Mouse (Mus musculus): ENCODE data around the gene Cnga4. TPM values are rescaled to one million over a fixed set of nuclear protein-coding genes. Genes with fewer than 3 reads are reported as not detected.
A peak's percentile ranks its signal among the peaks of the same experiment; 100 is the strongest.
"Not testable (repeated sequence)": the region's sequence is repeated elsewhere in the genome, so short reads cannot be mapped to it uniquely, and the experiment has no call there.

Cnga4 gene
- total RNA-seq, 2 experiments from 2014 or later: not detected

DNA sequence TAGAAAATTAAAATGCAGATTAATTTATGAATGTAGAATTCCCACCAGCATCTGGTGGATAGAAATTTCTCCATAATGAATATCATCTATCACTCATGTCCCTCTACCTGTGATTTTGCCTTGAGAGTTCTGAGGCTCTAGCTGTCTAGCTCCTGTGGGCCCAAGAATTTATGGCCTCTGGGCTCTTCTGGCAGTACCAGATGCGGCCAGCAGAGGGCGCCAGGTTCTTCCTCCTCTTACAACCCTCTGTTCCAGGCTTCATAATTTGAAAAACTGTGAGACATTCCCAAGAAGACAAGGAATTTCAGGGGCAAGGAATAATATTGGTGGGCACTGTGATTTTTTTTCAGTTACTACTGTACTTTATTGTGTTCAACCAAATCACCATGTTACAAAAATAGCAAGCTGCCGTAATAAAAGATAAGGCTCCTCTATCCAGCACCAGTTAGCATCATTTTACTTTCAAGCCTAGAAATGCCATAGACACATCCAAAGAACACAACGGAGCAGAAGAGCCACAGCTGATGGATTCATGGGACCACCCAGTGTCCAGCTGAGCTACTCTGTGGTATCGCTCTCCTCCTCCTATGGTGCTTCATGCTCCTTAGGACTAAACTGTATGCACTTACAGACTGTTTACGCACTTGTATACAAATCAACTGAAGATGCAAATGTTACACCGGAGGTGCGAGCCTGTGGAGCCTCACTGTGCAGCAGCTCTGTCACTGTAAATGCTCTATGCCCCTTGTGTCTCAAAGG, 7.7 kb downstream of the Cnga4 start:
- intact Hi-C loops (cut with DNase I; ENCODE audit: low total_unique reads): loop anchor here (5.0 kb wide), 1 partner anchor 60 kb away; no protein-coding TSS in a partner anchor
- peak; percentile 70 for DNase-seq

DNA sequence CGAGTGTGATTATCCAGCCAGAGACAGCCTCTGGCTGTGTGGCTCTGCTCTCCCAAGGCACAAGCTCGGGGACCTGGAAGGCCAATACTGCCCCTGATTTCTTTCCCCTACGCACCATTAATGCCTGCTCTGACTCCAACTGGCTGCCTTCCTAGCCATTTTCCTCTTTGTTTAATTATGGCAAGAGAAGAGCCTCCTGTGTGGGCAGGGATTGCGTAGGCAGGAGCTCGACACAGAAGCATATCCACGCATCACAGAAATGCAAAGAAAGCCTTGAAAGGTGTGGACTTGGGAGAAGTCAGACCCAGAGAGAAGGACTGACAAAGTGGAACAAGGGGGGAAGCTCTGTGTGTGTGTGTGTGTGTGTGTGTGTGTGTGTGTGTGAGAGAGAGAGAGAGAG, 10.0 kb downstream of the Cnga4 start:
- DNase-seq: no peak
- intact Hi-C loops (cut with DNase I; ENCODE audit: low total_unique reads): loop anchor here (5.0 kb wide), 1 partner anchor 58 kb away; no protein-coding TSS in a partner anchor

DNA sequence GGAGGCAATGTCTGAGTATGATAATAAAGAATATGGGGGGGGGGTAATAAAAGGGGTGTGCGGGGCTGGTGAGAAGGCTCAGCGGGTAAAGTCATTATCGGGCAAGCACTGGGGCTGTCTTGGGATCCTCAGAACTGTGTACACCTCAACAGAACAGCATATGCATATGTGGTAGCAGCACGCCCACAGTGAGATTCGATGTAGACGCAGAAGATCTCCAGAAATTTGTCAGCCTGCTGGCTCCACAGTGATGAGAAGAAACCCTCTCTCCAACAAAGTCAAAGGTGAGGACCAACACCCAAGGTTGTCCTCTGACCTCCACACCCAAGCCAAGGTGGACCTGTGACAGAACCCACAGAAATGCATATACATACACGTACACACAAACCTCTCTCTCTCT, 12.2 kb downstream of the Cnga4 start:
- intact Hi-C loops (cut with DNase I; ENCODE audit: low total_unique reads): no loop called here
- no peak for DNase-seq

DNA sequence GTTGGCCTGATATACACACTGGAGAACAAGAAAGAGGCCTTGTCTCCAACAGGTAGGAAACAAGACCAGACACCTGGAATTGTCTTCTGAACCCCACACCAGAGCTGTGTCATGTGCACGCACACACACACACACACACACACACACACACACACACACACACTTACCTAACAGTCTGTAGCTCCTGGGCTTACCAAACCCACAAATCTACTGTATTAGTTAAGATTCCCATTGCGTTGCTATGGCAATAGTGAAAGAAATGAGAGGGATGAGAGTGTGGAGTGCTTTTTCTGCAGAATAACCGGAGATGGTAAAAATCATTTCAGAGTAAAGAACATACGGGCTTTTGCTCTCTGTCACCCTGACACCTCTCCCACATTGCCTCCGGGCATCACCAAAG, 13.7 kb downstream of the Cnga4 start:
- DNase-seq: no peak
- intact Hi-C loops (cut with DNase I; ENCODE audit: low total_unique reads): no loop called here

DNA sequence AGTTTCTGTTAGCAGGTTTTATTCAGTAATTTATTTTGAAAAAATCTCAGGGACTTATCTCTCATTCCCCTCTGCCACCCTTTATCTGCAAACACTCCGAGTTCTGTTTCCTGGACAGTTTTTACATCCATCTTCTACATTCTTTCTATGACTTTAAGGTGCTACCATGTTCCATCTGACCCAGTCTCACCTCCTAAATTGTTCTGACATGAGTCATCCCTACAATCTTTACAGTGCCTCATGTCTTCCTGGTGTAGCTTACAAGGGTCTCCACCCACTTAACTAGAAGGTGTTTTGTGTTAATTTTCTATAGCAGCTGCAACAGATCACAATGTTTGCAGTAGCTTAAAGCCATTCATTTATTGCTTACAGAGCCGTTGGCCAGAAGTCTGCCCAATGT, 16.5 kb downstream of the Cnga4 start:
- intact Hi-C loops (cut with DNase I; ENCODE audit: low total_unique reads): no loop called here
- no peak for DNase-seq

GRCm38 (mm10) chr7:105424368-105424767, 20.0 kb downstream of the Cnga4 start:
- DNase-seq: no peak
- intact Hi-C loops (cut with DNase I; ENCODE audit: low total_unique reads): no loop called here

DNA sequence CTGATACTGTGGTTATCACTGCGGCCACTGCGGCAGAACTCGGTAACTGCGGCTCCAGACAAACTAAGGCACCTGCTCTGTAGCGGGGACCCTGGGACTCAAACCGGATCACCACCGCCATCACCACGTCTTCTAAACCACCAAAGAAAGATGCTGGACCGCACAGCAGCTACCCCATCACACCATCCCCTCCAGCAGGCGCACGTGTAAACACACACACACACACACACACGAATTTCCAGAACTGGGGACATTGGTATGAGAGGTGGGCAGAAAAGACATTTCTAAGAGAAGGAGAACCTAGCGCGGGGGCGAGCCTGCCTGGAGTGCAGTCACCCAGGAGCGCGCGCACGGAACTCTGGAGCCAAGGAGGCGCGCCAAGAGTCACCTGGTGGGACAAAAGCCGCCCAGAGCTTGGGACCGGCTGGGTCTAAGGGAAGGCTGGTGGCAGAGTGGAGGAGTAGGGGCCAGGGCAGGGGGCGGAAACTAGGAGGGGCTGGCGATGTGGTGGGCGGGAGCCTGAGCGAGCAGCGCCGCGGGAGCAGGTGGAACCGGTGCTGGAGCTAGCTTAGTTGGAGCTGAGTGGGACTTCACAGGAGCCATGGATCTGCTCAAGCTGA, 21.2 kb downstream of the Cnga4 start, which contains the start of gene Cckbr:
TSS of gene Cckbr (plus strand) at position 308 of the 620 bp plus-strand sequence.
- DNase-seq: no peak
- intact Hi-C loops (cut with DNase I; ENCODE audit: low total_unique reads): no loop called here

DNA sequence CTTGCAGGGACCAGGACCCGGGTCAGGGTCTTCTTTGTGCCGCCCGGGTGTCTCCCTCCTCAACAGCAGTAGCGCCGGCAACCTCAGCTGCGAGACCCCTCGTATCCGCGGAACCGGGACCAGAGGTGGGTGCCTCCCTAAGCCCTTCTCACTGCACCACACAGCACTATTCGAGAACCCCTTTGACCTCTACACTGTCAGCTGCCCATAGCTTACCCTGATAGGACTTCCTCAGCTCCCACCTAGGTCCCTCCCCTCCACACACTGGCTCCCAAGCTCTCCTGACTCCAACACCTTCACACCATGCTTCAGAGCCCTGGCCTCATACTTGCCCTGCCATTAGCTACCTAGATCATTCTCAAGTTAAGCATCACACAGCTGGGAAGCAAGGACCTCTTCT, 21.7 kb downstream of the Cnga4 start:
- intact Hi-C loops (cut with DNase I; ENCODE audit: low total_unique reads): no loop called here
- DNase-seq: no peak

GRCm38 (mm10) chr7:105432058-105432457, 27.7 kb downstream of the Cnga4 start:
- intact Hi-C loops (cut with DNase I; ENCODE audit: low total_unique reads): no loop called here
- no peak for DNase-seq

DNA sequence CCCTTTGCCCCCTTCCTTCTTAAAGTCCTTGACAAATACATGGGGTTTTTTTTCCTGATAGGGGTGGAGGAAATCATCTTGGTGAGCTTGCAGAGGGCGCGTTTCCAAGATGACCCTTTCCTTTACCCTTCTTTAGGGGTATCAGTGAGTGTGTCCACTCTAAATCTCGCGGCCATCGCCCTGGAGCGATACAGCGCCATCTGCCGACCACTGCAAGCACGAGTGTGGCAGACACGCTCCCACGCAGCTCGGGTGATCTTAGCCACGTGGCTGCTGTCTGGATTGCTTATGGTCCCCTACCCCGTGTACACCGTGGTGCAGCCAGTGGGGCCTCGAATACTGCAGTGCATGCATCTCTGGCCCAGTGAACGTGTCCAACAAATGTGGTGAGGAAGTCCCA, 29.5 kb downstream of the Cnga4 start:
- intact Hi-C loops (cut with DNase I; ENCODE audit: low total_unique reads): no loop called here
- DNase-seq: no peak

DNA sequence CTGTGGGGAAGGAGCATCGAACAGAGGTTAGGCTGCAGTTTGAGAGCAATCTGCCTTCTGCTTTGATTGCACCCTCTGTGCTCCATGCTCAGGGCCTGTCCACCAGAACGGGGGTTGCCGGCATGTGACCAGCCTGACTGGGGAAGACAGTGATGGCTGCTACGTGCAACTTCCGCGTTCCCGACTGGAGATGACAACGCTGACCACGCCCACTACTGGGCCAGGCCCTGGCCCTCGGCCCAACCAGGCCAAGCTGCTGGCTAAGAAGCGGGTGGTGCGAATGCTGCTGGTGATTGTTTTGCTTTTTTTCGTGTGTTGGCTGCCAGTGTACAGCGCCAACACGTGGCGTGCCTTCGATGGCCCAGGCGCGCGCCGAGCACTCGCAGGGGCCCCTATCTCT, 30.4 kb downstream of the Cnga4 start:
- intact Hi-C loops (cut with DNase I; ENCODE audit: low total_unique reads): no loop called here
- DNase-seq: no peak

GRCm38 (mm10) chr7:105437979-105438772, 33.8 kb downstream of the Cnga4 start:
- DNase-seq: no peak

DNA sequence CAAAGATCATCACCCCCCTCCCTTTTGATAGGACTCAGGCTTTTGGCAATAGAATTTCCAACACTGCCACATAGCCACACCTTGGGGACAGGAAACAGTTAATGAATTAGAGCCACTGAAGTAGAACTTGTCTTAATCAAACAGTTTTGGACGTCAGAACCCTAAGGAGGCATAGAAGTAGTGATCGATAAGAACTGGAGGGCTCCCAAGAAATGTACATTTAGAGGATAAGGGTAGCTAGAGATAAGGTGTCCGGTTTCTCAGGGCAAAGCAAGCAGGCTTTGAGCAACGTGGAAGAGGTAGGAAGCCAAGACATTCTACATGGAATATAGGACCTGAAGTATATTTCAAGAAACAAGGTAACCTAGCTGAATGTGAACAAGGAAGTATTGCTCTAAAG, 37.1 kb downstream of the Cnga4 start:
- DNase-seq: no peak
- intact Hi-C loops (cut with DNase I; ENCODE audit: low total_unique reads): no loop called here

More at GRCm38 (mm10) chr7:105437979-105438772, 33.8 kb downstream of the Cnga4 start:
- intact Hi-C loops (cut with DNase I; ENCODE audit: low total_unique reads): no loop called here

DNA sequence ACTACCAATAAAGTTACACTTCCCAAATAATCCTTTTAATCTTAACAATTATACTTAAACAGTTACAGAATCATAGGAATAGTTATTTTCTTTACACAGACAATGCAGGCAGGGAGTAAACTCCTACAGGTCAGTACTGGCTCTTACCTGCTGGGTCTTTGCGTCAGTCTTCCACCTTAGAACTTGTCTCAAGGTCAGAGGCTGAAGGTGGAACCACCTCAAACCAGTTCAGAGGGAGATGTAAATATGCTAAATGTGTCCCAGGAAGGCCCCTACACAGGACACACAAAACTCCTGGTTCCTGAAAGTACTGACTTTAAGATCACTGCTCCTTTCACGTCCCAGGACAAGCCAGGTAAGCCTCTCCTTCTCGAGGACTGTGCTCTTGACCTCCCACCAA, 40.7 kb downstream of the Cnga4 start:
- no peak for DNase-seq
- intact Hi-C loops (cut with DNase I; ENCODE audit: low total_unique reads): no loop called here

DNA sequence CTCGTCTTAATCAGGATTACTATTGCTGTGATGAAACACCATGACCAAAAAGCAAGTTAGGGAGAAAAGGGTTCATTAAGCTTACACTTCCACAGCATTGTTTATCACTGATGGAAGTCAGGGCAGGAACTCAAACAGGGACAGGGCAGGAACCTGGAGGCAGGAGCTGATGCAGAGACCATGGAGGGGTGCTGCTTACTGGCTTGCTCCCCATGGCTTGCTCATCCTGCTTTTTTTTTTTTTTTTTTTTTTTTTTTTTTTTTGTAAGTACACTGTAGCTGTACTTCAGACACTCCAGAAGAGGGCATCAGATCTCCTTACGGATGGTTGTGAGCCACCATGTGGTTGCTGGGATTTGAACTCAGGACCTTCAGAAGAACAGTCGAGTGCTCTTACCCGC, 49.0 kb downstream of the Cnga4 start:
- intact Hi-C loops (cut with DNase I; ENCODE audit: low total_unique reads): not testable (repeated sequence)

More for the DNA sequence above, 49.0 kb downstream of the Cnga4 start:
- DNase-seq: not testable (repeated sequence)

Other genes with a start within 250 kb of the Cnga4 start
- not detected for gene Olfr684, start 240.9 kb upstream of the Cnga4 start, total RNA-seq (2021)
- gene Olfr685, start 218.6 kb upstream of the Cnga4 start, total RNA-seq (2021): not detected
- not detected for gene Olfr686, start 197.1 kb upstream of the Cnga4 start, total RNA-seq (2021)
- not detected for gene Olfr688, start 116.5 kb upstream of the Cnga4 start, total RNA-seq (2021)
- gene Olfr689, start 93.4 kb upstream of the Cnga4 start, total RNA-seq (2021): not detected
- gene Olfr690, start 70.5 kb upstream of the Cnga4 start, total RNA-seq (2021): not detected
- not detected for gene Olfr691, start 62.3 kb upstream of the Cnga4 start, total RNA-seq (2021)
- gene Olfr692, start 36.3 kb upstream of the Cnga4 start, total RNA-seq (2021): not detected
- gene Gm5901, start 29.5 kb upstream of the Cnga4 start, total RNA-seq (2021): not detected
- 10 to 100 TPM in 1 of 2 experiments, 1 to 10 TPM in 1; 9.6 to 12.2 TPM for gene Fam160a2, start 4.5 kb upstream of the Cnga4 start, total RNA-seq (2021)
- not detected for gene Cckbr, start 21.2 kb downstream of the Cnga4 start, total RNA-seq (2021)
- gene Cavin3, start 77.7 kb downstream of the Cnga4 start, total RNA-seq (2021): 10 to 100 TPM; 27.7 to 33.5 TPM
- gene Smpd1, start 149.8 kb downstream of the Cnga4 start, total RNA-seq (2021): 10 to 100 TPM; 43.7 to 44.1 TPM
- gene Apbb1, start 177.1 kb downstream of the Cnga4 start, total RNA-seq (2021): 10 to 100 TPM in 1 of 2 experiments, 1 to 10 TPM in 1; 8.9 to 10.1 TPM
- not detected for gene Hpx, start 195.6 kb downstream of the Cnga4 start, total RNA-seq (2021)
- 10 to 100 TPM; 14.3 to 16.4 TPM for gene Trim3, start 229.0 kb downstream of the Cnga4 start, total RNA-seq (2021)
- 10 to 100 TPM; 70.3 to 72.0 TPM for gene Timm10b, start 235.5 kb downstream of the Cnga4 start, total RNA-seq (2021)
- 10 to 100 TPM; 12.2 to 14.5 TPM for gene Arfip2, start 235.8 kb downstream of the Cnga4 start, total RNA-seq (2021)
- gene Gm45799, start 236.0 kb downstream of the Cnga4 start, total RNA-seq (2021): 1 to 10 TPM; 1.1 to 2.4 TPM
- under 1 TPM; 0.55 to 0.57 TPM for gene Dnhd1, start 246.3 kb downstream of the Cnga4 start, total RNA-seq (2021)